Mouse (Mus musculus): Measurements from ENCODE around the gene H2al1f.
"Not testable (repeated sequence)": the region's sequence is repeated elsewhere in the genome, so short reads cannot be mapped to it uniquely, and the experiment has no call there.

DNA sequence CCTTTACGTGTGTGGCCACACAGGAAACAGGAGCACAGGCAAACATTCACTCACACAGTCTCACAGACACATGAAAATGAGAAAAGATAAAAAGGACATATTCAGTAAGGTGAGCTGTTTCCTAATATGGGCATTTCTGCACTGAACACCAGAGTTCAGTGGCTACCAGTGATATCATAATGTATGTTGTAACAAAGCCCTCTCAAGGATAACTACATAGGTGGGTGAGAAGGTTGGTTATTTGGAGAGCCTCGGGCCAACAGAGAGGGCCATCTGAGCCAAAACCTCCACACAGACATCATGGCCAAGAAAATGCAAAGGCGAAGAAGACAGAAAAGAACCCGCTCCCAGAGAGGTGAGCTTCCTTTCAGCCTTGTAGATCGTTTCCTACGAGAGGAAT, 6.4 kb upstream of the H2al1f start, which contains the start of gene H2al1d:
- TF ChIP-seq CTCF (IDR thresholded peaks at IDR 0.05; ENCODE audit: insufficient read depth, low read length); POLR2A (IDR thresholded peaks at IDR 0.05; ENCODE audit: borderline replicate concordance, extremely low read depth, low read depth, low read length): not testable (repeated sequence)

Measured in lung, adult 2 months (tissue).